Mouse (Mus musculus) kidney, postnatal 10 days (tissue): ENCODE results near the gene Tmed5.
"Not testable (repeated sequence)": the region's sequence is repeated elsewhere in the genome, so short reads cannot be mapped to it uniquely, and the experiment has no call there.

Experiments
- DNase-seq: peaks from one replicate; pipeline ENCODE4 v3.0.0; 2021; ENCODE audit warnings: mixed read lengths

Gene Tmed5

DNA sequence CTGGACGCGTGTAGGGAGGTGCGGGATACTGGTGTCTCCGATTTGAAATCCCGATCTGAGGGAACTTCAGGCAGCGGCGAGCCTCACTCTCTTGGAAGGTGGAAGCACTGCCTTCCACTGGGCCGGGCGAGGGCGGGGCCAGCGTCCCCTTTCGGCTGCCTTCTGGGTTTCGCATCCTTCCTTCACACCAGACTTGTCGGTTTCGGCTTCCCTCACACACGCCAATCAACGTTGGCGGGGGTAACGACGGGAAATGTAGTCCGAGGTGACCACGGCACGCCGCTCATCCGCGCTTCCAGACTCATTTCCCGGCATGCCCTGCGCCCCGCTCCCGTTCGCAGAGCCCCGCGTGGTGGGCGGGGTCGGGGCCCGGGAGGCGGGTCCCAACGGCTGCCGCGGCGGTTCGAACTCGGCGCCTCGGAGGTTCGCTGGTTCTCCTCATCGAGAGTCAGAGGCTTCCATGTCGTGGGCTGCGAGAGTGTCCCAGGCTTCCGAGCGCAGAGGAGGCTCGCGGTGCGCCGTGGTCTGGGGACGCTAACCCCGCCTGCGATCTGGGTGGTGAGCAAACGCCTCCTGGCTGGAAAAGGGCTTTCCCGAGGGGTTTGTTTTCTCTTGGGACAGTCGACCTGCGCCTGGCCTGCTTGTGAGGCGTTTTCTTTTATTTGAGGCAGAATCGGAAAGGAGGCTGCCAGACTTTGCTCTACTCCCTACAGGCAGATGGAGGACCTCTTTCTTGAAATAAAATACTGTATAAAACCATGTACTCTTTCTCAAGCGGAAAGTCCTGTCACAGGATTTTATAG is at the start of gene Tmed5, which contains the start of gene Ccdc18:
Gene Tmed5 (minus strand): TSS at position 180 of the 803 bp plus-strand sequence.
Gene Ccdc18 (plus strand): TSS at position 435 of the 803 bp plus-strand sequence.
- DNase-seq, result peak; percentile 98

DNA sequence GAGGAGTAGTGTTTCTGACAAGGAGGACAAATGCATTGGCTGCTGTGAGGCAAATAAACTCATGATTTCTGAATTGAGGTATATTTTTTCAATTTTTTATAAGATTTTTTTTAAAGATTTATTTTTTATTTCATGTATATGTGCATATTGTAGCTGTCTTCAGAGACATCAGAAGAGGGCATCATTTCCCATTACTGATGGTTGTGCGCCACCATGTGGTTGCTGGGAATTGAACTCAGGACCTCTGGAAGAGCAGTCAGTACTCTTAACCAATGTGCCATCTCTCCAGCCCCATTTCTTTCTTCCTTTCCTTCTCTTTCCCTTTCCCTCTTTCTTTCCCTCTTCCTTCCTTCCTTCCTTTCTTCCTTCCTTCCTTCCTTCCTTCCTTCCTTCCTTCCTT is 31.3 kb upstream of the Tmed5 start:
- peak; percentile 64 for DNase-seq

DNA sequence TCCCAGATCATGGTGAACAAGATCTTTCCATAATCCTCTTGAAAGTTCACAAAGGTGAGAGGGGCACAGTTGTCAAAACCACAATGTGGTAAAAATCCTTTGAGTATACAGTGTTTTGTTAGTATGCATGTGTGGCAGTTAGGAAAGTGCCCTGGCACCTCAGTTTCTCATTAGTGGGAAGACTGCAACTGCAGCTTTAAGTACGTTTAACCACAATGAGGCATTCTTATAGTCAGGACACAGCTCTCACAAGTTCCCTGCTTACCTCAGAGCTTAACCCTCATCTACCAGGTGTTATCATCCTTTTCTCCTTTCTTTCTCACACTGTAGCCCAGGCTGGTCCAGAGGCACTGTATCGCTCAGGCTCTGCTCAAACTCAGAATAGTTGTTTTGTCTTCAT is 28.4 kb upstream of the Tmed5 start:
- DNase-seq, result no peak

DNA sequence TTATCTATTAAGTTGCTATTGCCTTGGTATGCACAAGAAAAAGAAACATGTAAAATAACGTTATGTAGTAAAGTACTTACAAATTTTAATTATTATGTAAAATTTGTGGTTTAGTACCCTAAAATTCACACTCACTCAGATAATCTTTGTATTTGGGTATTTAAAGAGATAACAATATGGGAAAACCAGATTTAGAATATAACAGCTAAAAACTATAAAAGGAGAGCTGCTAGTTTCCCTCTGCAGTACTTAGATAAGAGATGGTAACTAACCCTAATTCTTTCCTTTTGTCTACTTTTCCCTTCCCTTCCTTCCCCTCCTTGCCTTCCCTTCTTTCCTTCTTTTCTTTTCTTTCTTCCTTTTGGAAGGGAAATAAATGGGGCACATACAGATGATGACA is 20.2 kb upstream of the Tmed5 start:
- no peak for DNase-seq

DNA sequence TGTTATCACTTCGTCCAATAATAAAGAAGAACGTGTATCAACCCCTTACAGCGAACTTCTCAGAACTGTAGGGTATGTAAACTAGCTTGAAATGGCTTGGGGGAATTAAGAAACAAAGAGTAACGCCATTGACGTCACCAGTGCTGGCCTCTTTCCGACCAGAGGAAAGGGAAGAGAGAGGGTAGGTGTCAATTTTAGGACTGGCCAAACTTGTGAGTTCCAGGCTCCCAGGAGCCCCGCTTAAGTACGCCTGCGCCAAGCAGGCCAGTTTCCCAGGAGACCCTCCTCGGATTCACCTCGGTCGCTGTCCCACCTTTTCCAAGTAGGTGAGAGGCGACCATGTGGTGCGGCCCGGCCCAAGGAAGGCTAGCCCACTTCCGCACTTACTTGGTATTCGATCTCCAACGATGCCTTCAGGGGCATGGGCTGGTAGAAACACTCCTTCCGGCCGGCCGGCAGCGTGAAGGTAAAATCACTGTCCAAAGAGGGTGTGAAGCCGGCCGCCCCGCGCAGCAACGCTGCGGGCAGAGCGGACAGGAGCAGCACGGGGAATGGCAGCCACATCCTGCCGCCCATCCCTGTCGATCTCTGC is 475 bp downstream of the Tmed5 start:
- DNase-seq, result peak; percentile 58

DNA sequence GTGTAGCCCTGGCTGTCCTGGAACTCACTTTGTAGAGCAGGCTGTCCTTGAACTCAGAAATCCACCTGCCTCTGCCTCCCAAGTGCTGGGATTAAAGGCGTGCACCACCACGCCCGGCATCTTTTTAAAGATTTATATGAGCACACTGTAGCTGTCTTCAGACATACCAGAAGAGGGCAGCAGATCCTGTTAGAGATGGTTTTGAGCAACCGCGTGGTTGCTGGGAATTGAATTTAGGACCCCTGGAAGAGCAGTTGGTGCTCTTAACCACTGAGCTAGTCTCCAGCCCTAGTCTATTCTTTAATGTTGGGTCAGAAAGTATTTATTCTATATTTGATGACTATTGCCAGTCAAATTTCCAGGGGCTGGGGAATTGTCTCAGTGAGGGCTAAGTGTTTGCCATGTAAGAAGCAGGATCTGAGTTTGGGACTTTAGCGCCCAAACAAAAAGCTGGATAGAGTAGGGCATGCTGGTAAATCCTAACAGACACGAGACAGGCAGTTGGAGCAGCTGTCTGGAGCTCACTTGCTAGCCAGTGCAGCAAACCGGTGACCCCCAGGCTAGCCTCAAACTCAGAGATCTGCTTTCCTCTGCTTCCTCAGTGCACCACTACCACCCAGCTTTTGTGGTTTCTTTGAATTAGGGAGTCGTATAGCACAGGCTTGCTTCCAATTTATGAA is 12.1 kb downstream of the Tmed5 start:
- no peak for DNase-seq

DNA sequence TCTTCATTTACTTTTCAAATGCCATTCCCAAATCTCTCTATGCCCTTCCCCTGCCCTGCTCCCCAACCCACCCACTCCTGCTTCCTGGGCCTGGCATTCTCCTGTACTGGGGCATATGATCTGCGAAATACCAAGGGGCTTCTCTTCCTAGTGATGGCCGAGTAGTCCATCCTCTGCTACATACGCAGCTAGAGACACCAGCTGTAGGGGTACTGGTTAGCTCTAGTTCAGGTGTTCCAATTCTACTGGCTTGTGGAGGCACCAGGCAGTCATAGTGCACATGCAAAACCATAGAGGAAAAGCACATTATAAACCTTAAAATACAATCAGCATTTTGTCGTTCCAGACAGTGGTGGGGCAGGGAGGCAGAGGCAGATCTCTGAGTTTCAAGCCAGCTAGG is 14.7 kb downstream of the Tmed5 start:
- no peak for DNase-seq

DNA sequence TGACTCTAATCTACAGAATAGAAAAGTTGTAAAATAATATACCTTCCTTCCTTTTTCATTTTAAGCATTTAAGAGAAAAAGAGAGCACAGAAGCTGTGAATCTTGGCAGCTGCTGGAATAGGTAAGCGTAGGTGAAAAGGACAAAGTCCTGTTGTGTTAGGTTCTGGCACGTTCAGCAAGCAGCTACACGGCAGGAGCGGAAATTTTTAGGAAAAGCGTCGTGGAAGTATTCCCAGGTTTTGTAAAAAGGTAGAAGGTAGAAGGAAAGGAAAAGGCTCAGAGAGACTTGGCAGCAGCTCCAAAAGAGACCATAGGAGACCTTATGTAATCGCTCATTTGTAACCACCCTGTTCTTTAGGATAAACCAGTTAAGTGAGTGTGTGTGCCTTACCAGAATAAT is 23.1 kb downstream of the Tmed5 start:
- DNase-seq, result no peak

DNA sequence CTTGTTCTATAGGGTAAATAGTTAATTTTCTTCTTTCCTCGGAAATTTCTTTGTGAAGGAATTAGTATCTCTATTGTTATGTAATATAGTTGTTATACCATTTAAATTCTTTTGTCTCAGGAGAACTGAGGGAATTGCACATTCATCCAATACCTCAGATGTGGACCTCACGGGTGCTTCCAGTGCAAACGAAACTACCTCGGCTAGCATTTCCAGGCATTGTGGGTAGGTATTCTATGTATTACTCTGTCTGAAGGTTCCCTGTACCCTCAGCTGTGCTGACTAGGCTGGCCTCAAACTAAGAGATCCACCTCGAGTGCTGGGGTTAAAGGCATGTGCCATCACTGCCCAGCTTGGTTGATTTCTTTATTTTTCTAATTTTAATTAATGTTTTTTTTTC is 28.1 kb downstream of the Tmed5 start:
- no peak for DNase-seq

DNA sequence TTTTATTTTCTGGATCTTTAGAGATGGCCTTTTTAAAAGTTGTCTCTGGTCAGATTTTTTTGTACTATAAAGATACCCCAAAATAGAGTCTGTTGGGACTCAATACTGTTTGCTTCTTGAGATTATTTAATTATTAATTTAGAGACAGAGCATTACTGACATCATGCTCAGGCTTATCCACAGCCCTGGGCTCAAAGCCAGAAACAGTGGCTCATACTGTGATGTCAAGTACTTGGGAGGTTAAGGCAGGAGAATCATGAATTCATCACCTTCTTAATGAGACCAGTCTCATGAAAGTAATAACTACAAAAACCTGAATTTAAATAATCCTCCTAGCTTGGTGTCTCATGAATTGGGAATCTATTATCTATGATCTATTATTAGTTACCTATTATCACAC is 32.2 kb downstream of the Tmed5 start:
- no peak for DNase-seq

DNA sequence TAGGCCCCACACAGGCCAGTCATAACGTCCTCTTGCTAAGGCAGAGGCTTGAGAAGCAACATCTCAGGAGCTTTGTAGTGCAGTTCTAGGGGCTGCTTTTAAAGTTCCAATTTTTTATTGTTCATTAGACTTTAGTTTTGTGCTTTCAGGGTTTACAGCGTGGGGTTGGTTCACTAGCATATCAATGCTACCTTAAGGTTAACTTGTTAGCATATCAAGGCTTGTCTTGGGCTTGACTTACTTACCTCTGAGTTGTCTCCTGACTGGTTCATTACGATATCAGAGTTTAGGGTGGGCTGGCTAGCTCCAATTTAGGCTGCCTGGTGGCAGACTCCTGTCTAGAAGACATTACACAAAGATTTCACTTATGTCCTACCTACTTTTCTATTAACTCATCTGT is 34.7 kb downstream of the Tmed5 start:
- no peak for DNase-seq

DNA sequence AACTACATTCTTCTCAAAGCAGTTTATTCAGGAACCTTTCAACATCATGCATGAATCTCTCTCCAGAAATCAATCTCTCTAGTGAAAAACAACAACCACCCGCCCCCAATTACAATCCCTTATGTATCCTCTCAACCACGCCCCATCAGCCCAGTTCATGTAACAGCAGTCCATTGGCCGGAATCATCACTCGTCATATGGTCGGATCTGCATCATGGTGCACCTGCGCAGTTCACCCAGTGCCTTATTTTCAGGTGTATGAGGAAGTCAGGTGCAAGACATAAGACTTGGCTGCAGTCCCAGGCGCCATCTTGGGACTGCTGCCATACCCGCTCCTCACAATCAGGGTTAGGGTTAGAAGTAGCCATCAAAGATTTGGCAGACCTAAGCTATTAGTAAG is 39.7 kb downstream of the Tmed5 start:
- not testable (repeated sequence) for DNase-seq

DNA sequence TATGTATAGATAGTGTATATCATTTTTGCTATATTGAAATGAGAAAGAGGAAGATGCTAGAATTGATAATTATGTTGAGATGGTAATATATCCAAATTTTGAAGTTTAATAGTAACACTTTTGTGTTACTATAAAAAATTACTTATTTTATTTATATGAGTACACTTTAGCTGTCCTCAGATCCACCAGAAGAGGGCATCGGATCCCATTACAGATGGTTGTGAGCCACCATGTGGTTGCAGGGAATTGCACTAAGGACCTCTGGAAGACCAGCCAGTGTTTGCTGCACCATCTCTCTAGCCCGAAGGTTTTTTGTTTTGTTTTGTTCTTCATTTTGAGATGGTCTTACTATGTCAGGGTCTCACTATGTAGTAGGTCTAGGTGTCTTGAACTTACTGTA is 47.0 kb downstream of the Tmed5 start:
- DNase-seq, result no peak

DNA sequence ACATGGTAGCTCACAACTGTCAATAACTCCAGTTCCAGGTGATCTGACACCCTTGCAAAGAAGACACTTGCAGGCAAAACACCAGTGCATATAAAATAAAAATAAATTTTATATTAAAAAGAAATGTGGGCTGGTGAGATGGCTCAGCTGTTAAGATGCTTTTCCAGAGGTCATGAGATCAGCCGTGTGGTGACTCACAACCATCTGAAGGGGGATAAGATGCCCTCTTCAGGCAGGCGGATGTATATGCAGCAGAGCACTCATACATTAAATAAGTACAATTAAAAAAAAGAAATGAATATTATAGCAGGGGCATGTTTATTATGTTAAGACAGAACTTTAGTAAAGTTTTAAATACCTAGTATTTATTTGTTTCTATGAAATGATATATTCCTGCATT is 50.0 kb downstream of the Tmed5 start:
- peak; percentile 21 for DNase-seq

DNA sequence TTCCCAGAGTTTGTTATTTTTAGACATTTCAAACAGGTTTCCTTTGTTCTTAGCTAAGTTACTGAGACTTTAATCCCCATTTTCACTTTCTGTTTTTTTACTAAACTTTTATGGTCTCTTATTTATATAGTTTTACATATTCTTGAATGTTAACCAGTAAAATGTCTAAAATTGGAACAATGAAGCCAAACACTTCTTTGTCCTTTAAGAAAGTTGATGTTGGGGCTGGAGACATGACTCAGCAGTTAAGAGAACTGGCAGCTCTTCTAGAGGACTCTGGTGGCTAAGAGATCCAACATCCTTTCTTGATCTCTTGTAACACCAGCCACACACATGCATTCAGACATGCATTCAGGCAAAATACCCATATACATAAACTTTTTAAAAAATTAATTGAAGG is 52.8 kb downstream of the Tmed5 start:
- DNase-seq, result no peak

DNA sequence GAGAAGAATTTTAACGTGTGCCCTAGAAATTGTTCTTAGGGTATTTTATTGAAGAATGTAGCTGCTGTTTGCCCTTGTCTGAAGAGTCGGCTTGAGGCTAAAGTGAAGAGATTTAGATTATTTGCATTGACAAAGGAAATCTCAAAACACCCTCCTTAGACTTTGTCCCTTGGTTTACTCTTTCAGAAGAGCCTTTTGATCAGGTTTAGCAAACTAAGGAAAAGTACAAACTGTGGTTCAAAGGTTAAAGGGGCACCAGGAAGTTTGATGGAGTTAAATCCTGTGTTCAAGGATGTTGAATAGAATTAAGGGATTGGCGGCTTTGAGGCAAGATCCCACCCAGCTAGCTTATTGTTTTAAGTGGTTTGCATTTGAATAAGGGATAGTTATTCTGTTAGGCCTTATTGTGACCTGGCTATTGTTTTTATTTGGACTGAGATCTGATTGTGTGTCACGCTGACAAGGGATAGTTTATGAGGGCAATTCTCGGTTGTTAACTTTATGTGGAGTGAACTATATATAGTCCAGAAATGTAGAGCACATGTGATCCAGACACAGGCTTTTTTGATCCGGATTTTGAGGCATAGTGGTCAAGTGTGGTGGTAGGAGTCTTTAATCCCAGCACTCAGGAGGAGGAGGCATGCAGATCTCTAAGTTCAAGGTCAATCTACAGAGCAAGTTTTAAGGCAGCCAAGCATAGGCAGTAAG is 55.4 kb downstream of the Tmed5 start:
- DNase-seq, result no peak

DNA sequence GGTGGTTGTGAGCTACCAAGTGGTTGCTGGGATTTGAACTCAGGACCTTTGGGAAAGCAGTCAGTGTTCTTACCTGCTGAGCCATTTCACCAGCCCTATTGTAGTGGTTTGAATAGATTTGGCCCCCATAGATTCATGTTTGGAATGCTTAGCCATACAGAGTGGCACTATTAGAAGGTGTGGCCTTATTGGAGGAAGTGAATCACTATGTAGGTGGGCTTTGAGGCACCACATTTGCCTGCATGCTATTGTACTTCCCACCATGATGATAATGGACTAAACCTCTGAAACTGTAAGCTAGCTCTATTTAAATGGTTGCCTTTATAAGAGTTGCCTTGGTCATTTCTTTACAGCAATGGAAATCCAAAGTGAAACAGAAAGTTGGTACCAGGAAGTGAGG is 56.2 kb downstream of the Tmed5 start:
- DNase-seq, result no peak

DNA sequence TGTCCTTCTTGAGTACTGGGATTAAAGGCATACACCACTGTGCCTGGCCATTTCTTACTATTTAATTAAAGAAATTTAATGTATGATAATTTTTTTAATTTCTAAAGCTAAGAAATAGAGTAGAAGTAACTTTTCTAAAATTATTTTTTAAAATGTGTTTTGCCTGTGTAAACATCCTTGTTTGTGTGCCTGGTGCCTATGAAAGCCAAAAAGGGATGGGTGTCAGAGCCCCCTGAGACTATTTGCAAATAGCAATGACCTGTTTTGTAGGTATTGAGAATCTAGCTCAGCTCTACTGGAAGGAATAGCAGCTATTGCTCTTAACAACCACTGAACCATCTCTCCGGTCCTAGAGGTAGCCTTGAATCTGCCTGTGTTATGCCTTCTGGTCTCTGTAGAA is 60.1 kb downstream of the Tmed5 start:
- DNase-seq, result no peak

DNA sequence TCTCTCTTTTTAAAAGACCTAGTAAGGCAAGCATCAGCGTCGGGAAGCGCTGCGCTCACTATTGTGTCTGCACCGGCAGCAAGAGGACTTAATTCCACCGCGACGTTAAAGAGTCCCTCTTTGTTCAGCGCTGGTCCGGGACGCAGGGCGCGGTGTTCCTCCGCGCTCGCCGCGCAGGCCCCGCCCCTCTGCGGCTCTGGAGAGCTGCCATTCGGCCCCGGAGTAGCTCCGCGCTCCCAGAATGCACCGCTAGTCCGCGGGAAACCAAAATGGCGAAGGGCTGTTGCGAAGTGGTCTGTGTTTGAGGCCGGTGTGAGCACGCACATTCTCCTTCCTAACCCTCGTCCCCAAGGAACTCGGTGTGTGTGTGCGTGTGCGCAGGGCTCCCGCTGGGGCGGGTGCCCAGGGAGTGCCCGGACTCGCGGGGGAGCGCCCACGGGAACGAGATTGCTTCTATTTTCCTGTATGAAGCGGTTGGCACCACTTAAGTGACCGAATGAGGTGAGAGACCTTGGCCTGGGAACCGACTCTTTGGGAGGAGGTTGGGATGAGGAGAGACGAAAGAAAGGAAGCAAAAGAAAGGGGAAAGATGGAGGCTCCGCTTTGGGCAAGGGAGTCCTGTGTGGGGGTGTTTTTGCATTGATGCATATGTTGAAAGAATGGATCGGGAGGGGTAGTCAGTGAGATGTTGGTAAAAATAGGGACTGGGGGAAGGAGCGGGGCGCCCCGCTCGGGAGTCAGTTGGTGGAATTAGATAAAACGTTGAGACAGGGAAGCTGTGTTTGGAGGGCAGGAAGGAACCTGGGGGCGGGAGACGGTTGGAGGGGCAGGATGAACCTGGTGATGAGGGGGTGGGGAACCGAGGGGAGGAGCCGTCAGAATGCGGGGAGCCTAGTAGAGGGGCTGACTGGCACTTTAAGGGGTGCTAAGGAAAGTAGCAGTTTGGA is 66.7 kb downstream of the Tmed5 start, which contains the start of gene Mtf2:
Gene Mtf2 (plus strand): TSS at position 210 of the 947 bp plus-strand sequence.
- DNase-seq, result peak; percentile 98

DNA sequence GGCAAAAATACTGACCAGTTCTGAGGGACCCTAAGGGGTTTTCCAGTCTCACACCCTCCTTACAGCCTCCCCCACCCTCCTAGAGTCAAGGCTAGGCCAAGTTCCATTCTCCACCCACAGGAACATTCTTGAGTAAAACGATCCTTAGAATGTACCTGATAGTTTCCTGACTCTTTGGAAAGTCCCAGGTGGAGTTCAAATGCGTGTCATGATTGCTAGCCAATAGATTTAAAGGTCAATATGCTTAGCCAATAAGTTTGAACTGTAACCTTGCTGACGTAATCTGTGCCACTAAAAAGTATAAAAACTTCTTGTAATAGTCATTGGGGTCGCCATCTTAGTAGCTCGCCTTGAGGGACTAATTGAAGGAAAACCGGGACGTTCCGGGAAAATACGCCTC is 72.0 kb downstream of the Tmed5 start:
- no peak for DNase-seq
